Mouse (Mus musculus) right cerebral cortex, postnatal 36 days (tissue): ENCODE results near the gene Mettl17.

Source experiments
- DNase-seq, 2 experiments: peaks; one replicate each; pipeline ENCODE4 v3.0.0; 2022; ENCODE audit warnings: low spot score in 2 of 2, mixed read lengths in 1 of 2

Mettl17 gene

DNA sequence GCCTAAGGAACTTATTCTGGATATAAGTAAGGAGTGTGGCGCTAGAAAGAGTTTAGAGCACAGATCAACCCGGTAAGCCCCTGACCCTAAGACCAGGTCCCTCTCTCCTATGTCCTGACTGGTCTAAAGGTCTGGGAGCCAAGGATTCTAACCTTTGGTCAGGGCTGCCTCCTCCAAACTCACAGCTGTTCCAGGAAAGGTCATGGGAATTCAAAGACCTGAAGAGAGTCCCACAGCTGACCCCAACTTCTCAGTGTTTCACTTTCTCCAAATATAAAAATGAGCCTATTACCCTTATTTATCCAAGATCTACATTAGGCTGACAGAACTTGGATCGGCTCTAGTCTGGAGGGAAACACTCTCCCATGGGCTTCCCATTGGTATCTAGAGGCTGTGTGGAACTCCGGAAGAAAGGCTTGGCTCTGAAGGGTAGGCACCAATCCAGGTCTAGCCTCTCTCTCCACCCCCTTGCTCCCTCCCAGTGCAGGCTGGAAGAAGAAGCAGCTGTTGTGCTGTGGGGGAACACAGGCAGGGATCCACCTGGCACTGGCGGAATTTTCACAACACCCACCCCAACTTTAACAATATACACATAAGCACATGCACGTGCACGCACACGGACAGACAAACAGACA, 44.8 kb downstream of the Mettl17 start:
- DNase-seq: peak; percentile 52 to 64

GRCm38 (mm10) chr14:51929968-51930367, 45.3 kb downstream of the Mettl17 start:
- no peak for DNase-seq

DNA sequence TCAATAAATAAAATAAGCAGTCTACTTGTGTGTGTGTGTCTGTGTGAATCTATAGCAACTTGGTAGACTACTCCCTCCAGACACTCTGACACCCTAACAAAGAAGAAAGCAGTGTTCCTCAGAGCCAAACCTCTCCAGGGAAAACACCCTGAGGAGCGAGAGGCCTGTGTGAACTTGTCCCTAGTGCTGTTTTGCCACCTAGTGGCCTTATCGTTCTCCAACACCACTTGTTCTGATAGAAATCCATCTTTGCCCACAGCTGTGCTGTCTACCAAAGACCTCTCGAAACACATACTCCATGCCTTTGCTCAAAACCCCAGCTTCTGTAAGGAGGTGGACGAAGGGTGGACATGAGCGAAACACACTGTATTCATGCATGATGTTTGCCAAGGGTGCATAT, 46.2 kb downstream of the Mettl17 start:
- peak; percentile 36 to 47 for DNase-seq

- no peak for DNase-seq
Measured at GRCm38 (mm10) chr14:51932092-51933020, 47.7 kb downstream of the Mettl17 start.

- DNase-seq: no peak
Measured at GRCm38 (mm10) chr14:51939005-51939404, 54.4 kb downstream of the Mettl17 start.

DNA sequence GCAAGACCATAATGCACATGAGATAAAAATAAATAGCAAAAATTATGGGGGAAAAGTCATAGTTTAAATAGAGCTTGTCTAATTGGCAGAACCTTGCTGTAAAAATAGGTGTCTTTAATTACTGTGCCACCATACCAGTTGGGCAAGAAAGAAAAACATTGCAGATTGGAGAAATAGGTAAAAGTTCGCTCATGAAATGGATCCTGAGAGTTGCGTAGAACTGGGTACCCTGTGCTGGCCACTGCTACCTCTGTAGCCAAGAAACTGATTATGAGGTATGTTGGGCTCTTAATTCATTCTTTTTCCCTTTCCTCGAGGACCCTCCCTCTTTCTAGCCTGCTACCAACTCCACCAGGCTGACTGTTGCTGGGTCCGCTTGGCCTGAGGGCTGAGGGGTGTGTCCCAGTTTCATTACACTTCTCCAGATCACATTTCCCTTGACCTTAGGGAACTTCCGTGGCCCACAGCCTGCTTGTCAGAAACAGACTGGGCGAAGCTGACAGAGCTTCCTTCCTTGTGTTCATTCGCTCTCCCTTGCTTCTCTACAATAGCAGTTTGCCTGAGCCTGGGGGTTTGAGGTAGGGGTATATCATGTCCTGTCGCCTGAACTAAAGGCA, 56.4 kb downstream of the Mettl17 start:
- no peak for DNase-seq

DNA sequence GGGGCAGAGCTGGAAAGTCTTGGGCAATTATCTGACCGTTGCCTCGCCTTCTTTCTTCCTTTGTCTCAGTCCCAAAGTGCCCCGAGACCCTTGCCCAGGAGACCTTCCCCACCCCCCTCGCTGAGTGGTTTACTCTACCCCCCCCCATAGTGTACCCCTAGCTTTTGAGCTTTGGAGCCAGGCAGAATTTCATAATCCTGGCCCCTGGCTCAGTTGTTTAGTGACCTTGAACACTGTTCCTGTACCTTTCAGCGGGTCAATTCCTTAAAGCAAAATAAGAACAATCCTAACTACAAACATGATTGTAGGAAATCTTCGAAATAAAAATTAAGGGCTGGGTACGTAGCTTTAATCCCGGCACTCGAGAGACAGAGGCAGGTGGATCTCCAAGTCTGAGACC, 56.9 kb downstream of the Mettl17 start:
- no peak for DNase-seq

GRCm38 (mm10) chr14:51942236-51942635, 57.6 kb downstream of the Mettl17 start:
- no peak for DNase-seq
